Mouse (Mus musculus) NIH3T3 (cell line): ENCODE measurements at regions not wholly inside any gene's neighbourhood (a gene's known extent, or its start where the extent isn't known, plus 50 kb on each side); places are given as distances from the start of the nearest gene placed in this dataset.

Source experiments
- DNase-seq: peaks from one replicate; pipeline ENCODE4 v3.0.0-alpha.2; 2012; ENCODE audit warnings: low read depth

GRCm38 (mm10) chr1:119364901-119365300 is 57.1 kb downstream of the Inhbb start:
- DNase-seq, result no peak

GRCm38 (mm10) chr1:119358096-119358495 is 64.0 kb downstream of the Inhbb start:
- DNase-seq, result no peak

- no peak for DNase-seq
Measured at GRCm38 (mm10) chr1:119356916-119357315, 65.1 kb downstream of the Inhbb start.

- DNase-seq, result no peak
Measured at GRCm38 (mm10) chr1:119355456-119355855, 66.6 kb downstream of the Inhbb start.

- DNase-seq, result no peak
Measured at GRCm38 (mm10) chr1:119351567-119351966, 70.5 kb downstream of the Inhbb start.

GRCm38 (mm10) chr1:119350846-119351245 is 71.2 kb downstream of the Inhbb start:
- DNase-seq, result no peak

DNA sequence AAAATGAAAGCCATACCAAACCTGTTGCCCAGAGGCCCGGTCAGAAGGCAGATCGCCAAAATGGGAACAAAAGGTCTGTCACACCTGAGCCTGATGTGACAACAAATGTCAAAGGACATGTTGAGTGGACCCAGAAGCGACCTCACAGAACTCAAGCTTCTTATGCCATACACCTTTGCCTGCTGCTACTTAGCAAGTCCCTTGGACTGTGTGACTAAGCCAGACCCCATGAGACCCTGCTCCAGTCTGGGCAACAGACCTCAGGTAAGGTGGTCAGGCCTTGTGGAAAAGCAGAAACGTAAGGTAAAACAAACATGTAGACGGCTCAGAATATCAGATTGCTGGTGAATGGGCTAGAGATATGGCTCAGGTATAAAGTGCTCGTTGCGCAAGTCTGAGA is 71.8 kb downstream of the Inhbb start:
- no peak for DNase-seq

DNA sequence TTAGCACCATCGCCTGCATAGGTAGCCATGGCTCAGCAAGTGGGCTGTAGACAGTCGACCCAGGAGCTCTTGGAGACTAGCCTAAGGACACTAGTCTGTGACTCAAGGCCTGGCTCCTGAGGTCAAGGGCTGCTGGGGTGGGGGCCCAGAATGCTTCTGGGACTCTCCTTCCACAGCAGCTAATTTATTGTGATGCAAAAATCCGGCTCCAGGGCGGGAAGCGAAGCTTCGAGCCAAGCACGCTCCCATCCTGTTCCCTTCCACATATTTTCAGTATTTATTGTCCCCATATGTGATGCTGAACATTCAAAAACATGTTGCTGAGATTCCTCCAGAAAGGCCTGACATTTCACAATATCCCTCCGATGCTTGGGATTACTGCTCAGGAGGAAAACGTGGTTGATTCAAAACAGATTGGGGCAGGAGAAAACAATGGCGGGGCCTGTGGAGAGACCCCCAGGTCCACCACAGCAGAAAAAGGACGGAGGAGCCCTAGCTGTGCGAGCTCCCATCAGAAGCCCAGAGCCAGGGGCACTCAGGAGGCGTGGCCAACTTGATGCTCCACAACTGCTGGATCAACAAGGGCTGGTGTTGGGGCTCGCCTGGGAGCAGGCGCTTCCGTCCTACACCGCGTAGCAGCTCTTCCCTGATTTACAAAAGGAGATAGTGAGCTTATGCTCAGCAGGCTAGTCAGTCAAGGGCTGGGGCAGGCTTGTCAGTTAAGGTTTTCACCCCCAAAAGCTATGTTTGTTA is 73.4 kb downstream of the Inhbb start:
- DNase-seq, result no peak

DNA sequence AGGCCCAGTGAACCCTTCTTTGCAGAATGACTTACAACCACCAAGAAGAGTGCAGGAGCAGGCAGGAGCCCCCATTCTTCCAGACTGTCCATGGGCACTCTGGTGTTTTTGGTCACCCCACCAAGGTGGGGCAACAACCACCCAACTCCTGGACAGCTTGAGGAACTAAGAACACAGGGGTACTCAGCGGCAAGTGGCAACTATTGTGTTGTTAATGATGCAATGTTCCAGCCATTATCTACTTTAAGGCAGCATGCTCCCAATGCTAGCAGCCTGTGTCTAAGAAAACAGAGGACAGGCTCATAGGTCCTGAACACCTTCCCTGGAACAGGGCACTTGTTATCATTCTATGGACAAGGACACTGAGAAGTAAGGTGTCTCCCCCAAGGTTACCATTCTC is 74.3 kb downstream of the Inhbb start:
- DNase-seq, result no peak

DNA sequence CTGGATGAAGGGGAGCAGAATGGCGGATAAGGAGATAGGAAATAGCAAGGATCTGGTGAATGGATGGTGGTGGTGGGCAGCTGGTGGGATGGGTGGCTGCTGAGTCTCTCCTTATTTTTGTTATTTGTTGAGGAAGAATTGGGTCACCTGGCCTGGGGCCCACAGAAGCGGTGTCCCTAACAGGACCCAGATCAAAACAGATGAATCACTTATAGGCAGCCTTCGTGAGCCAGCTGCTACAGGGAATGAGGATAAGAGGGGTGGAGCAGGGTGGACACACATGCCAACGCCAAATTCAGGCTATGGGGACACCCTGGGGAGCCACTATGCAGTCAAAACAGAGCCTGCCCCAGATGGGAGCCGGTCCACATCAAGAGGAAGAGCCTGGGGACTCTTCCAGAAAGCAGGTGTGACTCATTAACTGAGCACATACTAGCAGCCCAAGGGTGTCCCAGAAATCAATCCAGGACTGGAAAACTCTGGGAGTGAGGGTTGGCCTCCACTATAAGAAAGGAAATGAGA is 75.4 kb downstream of the Inhbb start:
- DNase-seq, result no peak

DNA sequence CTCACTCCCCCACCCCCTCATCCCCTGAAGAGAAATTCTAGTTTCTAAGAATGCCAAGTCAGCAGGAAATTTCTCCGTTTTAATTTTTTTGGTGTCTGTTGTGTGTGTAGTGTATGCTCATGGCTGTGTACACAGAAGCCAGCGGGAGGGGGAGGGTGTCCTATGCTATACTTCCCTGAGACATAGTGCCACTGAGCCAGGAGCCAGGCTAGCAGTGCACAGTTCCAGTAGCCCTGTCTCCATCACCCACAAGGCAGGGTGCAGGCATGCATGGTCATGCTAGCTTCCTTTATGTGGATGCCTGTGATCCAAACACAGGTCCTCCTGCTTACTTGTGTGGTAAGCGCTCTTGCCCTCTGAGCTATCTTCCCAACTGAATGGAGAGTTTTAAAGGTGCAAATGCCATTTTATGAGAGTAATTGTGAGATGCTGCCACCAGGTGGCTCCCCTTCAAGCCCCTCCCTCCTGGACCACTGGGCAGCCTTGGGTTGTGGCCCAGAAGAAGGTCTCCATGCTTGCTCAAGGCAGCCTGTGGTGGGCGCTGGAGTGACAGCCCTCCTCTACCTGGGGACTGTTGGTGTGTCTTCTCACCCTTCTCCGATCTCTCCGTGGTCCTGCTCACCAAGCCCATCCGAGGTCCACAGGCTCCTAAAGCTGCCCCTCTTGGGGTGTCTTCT is 76.8 kb downstream of the Inhbb start:
- no peak for DNase-seq

- DNase-seq, result peak; percentile 39
Measured at GRCm38 (mm10) chr1:119344046-119344445, 78.0 kb downstream of the Inhbb start.

DNA sequence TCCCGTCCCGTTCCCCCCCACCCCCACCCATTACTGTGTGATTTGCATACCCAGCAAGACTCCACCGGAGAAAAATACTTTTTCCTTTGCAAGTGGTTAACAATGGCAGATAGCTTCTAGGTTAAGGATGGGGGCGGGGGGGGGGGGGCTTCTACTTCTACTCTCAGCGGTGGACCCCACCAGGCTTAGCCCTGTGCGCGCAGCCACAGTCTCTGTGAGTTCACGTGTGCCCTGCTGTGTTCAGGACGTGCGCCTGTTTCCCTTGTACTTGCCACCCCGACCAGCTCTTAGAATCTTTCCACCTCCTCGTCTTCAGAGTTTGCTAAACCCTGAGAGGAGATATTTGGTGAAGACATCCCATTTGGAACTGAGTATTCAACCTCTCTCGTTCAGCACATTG is 86.9 kb downstream of the Inhbb start:
- DNase-seq, result no peak

- DNase-seq, result no peak
Measured at GRCm38 (mm10) chr1:119330751-119331326, 91.2 kb downstream of the Inhbb start.

DNA sequence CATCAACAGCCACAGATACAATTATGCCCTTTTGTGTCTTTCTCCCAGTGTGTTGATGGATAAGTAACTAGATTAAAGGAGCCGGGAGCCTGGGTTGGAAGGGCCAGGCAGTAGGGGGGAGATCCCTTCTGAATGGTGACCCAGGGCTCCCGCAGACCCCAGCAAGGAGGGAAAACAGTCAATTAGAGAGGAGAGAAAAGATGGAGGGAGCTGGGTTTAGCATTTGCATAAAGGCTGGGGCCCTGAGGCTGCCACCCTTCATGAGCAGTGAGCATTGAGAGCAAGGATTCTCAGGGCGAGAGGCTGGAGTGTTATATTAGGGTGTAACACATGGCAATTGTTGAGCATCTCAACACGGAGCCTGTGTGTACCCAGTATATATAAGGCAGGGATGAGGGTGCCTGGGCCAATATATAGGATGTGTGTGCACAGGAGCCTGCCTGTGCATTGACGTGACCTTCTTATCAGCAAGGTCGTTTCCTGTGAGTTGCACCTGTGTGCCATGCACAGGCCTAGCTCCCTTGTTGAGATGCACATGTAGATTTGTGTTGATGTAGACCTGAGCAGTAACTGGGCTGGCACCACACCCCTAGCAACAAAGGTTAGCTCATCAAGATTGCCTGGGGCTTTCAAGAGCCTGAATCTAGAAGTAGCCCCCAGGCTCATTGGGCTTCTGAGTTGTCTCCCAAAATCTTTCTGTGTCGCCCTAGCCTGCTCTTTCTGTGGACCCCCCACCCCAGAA is 92.2 kb downstream of the Inhbb start:
- DNase-seq, result no peak

GRCm38 (mm10) chr1:119328921-119329692 is 92.9 kb downstream of the Inhbb start:
- peak; percentile 11 for DNase-seq

DNA sequence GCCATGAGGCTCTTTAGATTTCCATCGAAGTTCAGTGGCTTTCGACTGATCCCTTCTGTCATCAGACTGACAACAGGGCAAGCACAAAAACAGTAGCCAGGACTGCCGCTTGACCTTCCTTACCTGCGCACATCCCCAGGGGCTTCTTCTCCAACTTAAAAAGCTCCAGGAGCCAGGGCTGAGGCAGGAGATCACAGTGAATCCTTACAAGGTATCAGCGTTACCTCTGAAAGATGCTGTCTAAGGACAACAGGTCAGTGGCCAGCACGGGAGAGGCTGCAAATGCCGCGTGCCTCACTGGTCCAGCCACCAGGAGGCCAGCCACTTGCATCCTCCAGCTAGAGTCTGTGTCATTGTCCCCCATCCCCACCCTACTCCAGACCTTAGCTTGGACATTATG is 97.5 kb downstream of the Inhbb start:
- no peak for DNase-seq

DNA sequence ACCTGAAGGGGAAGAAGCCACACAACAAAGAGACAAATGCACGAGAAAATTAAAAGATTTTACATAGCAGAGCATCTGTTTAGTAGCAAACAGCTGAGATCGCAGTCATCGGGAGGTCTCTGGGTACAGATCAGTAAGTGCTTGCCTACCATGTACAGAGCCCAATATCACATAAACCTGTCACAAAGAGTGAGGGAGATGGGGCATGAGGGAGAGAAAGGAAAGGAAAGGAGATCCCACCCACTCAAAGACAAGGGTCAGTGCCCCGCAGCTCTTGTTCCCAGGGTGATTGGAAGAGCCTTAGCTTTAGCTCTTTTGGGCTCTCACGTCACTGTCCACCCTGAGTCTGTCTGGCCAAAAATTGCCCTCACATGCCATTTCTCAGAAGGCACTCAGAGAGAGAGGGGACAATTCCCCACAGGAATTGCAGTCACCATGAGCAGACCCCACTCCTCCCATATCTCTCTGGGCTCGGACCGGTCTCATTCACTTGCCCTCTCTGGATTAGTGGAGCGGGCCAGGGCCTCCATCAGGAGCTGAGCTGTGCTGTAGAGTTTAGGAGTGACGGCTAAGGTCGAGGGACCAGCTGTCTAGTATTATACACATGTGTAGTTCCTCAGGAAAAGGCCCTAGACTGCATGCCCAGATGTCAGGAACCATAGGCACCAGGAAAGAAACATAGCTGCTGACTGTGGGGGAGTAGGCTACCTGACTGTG is 99.6 kb downstream of the Inhbb start:
- DNase-seq, result no peak

- no peak for DNase-seq
Measured at GRCm38 (mm10) chr1:119321799-119322198, 100.2 kb downstream of the Inhbb start.

- DNase-seq, result no peak
Measured at GRCm38 (mm10) chr1:119317006-119317405, 105.0 kb downstream of the Inhbb start.
